Mouse (Mus musculus) neural tube, embryonic 12.5 days (tissue): ENCODE results near the gene Fbxl12. TPM values are rescaled to one million over a fixed set of nuclear protein-coding genes. Genes with fewer than 3 reads are reported as not detected.

Source experiments
- ATAC-seq: fragments of 200-750 bp; cut with Nextera tagmentation; 2 replicates; pipeline ENCODE4 v1.8.0; 2017; ENCODE audit warnings: low read depth, mild to moderate bottlenecking, moderate TSS enrichment, moderate library complexity; ENCODE audit not compliant: low FRiP score
- H3K27ac ChIP-seq: fragments of 300-500 bp; sonication (generic); 2 replicates; pipeline ENCODE4 v1.5.1; 2016
- H3K27me3 ChIP-seq: fragments of 300-500 bp; sonication (generic); replicated peaks from 2 replicates; pipeline ENCODE4 v1.6.1; 2016; ENCODE audit warnings: mild to moderate bottlenecking
- H3K36me3 ChIP-seq: fragments of 300-500 bp; sonication (generic); 2 replicates; pipeline ENCODE4 v1.6.1; 2016; ENCODE audit warnings: mild to moderate bottlenecking
- H3K4me1 ChIP-seq: fragments of 300-500 bp; sonication (generic); 2 replicates; pipeline ENCODE4 v1.6.1; 2016
- H3K4me2 ChIP-seq: fragments of 300-500 bp; sonication (generic); replicated peaks from 2 replicates; pipeline ENCODE4 v1.6.1; 2016; ENCODE audit warnings: mild to moderate bottlenecking
- H3K4me3 ChIP-seq: fragments of 300-500 bp; sonication (generic); 2 replicates; pipeline ENCODE4 v1.5.1; 2016
- H3K9ac ChIP-seq: fragments of 300-500 bp; sonication (generic); 2 replicates; pipeline ENCODE4 v1.6.1; 2016; ENCODE audit warnings: mild to moderate bottlenecking
- H3K9me3 ChIP-seq: fragments of 300-500 bp; sonication (generic); 2 replicates; pipeline ENCODE4 v1.6.1; 2016; ENCODE audit warnings: mild to moderate bottlenecking
- WGBS: fragments of 180-500 bp; shearing (Covaris S2); methylation state at CpG from one replicate; pipeline ENCODE4 v1.1.7; 2016; 5-methylcytosine and 5-hydroxymethylcytosine counted together
- polyA plus RNA-seq: library from polyadenylated mRNA; unstranded; fragments of >200 nt; fragmentation: Nextera tagmentation; extraction: Ambion mirVana; gene quantifications from 2 replicates; pipeline ENCODE4 v1.2.1, GENCODE M21; 2016

Fbxl12 gene
- polyA plus RNA-seq, 1 experiment from 2014 or later = 19.4 TPM

DNA sequence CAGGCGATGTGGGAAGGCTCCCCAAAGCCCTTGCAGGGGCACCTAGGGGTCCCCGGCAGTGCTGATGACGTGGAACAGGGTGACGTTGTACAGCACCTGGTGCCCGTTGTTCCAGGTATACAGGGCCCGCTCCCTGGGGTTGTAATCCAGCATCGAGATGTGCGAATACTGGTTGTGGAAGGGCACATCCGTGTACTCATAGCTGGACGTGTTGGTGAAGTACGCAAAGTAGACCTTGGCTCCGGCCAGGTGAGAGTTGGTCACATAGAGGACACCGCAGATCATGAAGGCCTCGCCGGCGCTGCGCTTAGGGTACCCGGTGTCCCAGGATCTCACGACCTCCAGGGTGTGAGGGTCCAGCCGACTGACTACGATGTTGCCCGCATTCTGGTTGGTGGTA lies 23.5 kb upstream of the Fbxl12 start:
- WGBS = 92% methylated on average over 22 of the region's 22 CpGs
- no peaks in the 10 kb centered on the region for H3K27me3 ChIP-seq
- H3K9me3 ChIP-seq = no peaks in the 10 kb centered on the region
- ATAC-seq = no peak
- H3K9ac ChIP-seq = no peak overlapping the region
- H3K4me1 ChIP-seq = peaks cover 37% of the 10 kb centered on the region
- H3K4me2 ChIP-seq = no peak overlapping the region
- peaks cover 15% of the 10 kb centered on the region for H3K36me3 ChIP-seq
- no peak overlapping the region for H3K4me3 ChIP-seq
- no peak overlapping the region for H3K27ac ChIP-seq

DNA sequence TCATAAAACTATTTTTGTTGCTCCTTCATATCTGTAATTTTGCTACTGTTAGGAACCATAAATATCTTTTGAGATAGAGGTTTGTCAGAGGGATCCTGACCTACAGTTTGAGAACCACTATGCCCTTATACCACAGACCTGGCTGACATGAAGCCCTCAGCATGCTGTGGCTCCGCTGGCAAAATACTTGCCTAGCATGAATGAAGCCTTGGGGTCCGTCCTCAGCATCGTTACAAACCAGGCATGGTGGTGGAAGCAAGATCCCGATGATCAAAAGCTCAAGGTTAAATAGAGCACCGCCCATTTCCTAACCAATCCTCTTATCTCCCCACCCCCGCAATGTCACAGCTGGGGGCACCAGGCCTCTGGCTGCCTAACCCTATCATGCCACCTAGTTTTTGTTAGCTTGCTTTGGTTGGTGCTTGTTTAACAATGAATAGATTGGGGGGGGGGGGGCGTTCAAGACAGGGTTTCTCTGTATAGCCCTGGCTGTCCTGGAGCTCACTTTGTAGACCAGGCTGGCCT lies 22.0 kb upstream of the Fbxl12 start:
- ATAC-seq = no peak
- peaks cover 23% of the 10 kb centered on the region for H3K36me3 ChIP-seq

DNA sequence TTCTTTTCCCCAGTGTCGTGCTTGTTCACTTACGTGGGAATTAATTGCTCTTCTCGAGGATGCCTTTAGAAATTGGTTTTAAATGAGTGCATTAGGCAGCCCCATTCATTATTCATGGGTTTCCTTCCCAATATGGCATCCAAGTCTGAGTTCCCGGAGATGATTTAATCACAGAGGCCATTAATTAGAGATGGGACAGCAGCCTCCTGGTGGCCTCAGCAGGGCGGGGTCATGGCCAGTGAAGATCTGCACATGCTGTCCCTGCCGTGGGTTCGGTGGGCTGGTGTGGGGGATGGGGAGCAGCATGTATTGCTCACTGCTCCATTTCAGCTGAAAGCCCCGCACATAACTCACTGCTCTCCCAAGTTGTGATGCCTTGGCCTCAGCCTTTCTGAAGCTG lies 21.4 kb upstream of the Fbxl12 start:
- Histone ChIP-seq H3K4me3 (no peak overlapping the region), H3K9ac (no peak overlapping the region), H3K27ac (0 out of 2 replicates have a peak overlapping the region, but pooled peaks have one; percentile 79), H3K36me3 (peaks cover 29% of the 10 kb centered on the region), H3K4me1 (peaks cover 50% of the 10 kb centered on the region), H3K9me3 (no peaks in the 10 kb centered on the region), H3K27me3 (no peaks in the 10 kb centered on the region), H3K4me2 (peak overlapping the region; percentile 27; the same call in 1 of the 2 replicates)
- 11% methylated on average over 8 of the region's 8 CpGs for WGBS
- ATAC-seq = 0 out of 2 replicates have a peak, but pooled peaks have one; percentile 1

More for the DNA sequence above, 22.0 kb upstream of the Fbxl12 start:
- Histone ChIP-seq H3K9me3 (no peaks in the 10 kb centered on the region), H3K4me1 (peaks cover 50% of the 10 kb centered on the region), H3K27ac (no peak overlapping the region), H3K4me2 (0 out of 2 replicates have a peak overlapping the region, but pooled peaks have one; percentile 27), H3K27me3 (no peaks in the 10 kb centered on the region), H3K9ac (no peak overlapping the region), H3K4me3 (no peak overlapping the region)
- 24% methylated on average over 7 of the region's 7 CpGs for WGBS

GRCm38 (mm10) chr9:20664982-20665637 lies 20.5 kb upstream of the Fbxl12 start:
- Histone ChIP-seq H3K4me1 (peaks cover 50% of the 10 kb centered on the region), H3K4me3 (no peak overlapping the region), H3K36me3 (peaks cover 36% of the 10 kb centered on the region), H3K27me3 (no peaks in the 10 kb centered on the region), H3K4me2 (no peak overlapping the region), H3K9me3 (no peaks in the 10 kb centered on the region), H3K9ac (no peak overlapping the region), H3K27ac (peak overlapping the region; percentile 79)
- peak; percentile 8 for ATAC-seq
- 61% methylated on average over 5 of the region's 5 CpGs for WGBS

DNA sequence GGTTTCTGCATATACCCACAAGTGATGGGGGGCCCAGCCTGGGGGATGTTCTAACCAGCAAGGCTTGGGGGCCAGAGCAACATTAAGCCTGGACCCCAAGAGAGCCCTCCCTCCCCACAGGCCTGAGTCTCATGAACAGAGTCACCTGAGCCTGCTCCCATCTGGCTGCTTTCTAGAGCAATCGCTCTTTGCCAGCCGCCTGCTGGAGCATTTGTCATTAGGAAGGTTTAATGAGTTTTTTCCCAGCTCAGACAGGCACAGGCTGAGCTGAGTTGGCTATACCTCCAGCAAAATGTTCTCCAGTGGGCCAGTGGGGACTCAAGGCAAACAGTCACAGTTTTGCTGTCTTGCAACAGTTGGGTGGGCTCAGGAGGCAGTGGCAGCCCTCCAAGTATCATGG lies 19.8 kb upstream of the Fbxl12 start:
- Histone ChIP-seq H3K9ac (no peak overlapping the region), H3K36me3 (peaks cover 43% of the 10 kb centered on the region), H3K4me3 (no peak overlapping the region), H3K27me3 (no peaks in the 10 kb centered on the region), H3K27ac (peak overlapping the region; percentile 79; the same call in 1 of the 2 replicates), H3K9me3 (no peaks in the 10 kb centered on the region), H3K4me2 (0 out of 2 replicates have a peak overlapping the region, but pooled peaks have one; percentile 17), H3K4me1 (peaks cover 50% of the 10 kb centered on the region)
- ATAC-seq = peak; percentile 12
- 24% methylated on average over 2 of the region's 2 CpGs for WGBS

GRCm38 (mm10) chr9:20663956-20664355 lies 19.4 kb upstream of the Fbxl12 start:
- no peaks in the 10 kb centered on the region for H3K9me3 ChIP-seq
- H3K4me1 ChIP-seq = peaks cover 50% of the 10 kb centered on the region
- no peak overlapping the region for H3K4me3 ChIP-seq
- no peak overlapping the region for H3K9ac ChIP-seq
- 0 out of 2 replicates have a peak overlapping the region, but pooled peaks have one; percentile 17 for H3K4me2 ChIP-seq
- ATAC-seq = peak; percentile 15
- peak overlapping the region; percentile 79; the same call in 1 of the 2 replicates for H3K27ac ChIP-seq
- H3K36me3 ChIP-seq = peaks cover 46% of the 10 kb centered on the region
- 61% methylated on average over 2 of the region's 2 CpGs for WGBS
- H3K27me3 ChIP-seq = no peaks in the 10 kb centered on the region

DNA sequence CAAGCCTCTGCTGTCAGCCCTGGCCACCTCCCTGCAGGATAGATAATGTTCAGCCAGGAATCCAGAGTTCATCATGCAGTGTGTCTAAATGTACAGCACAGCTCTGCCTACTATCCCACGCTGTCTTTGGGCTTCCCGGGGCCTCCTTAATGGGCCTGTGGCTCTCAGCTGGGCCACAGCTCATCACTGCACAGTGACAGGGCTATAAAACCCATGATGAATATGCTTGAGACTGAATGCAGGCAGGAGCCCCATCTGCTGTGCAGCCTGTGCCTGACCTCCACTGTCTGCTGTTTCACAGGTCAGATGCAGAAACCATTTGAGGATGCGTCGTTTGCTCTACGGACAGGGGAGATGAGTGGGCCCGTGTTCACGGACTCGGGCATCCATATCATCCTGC lies 18.3 kb upstream of the Fbxl12 start:
- Histone ChIP-seq H3K4me1 (peaks cover 50% of the 10 kb centered on the region), H3K27ac (peak overlapping the region; percentile 79), H3K9me3 (no peaks in the 10 kb centered on the region), H3K9ac (0 out of 2 replicates have a peak overlapping the region, but pooled peaks have one; percentile 21), H3K4me3 (no peak overlapping the region), H3K36me3 (peaks cover 57% of the 10 kb centered on the region), H3K4me2 (peak overlapping the region; percentile 22; the same call in 1 of the 2 replicates), H3K27me3 (no peaks in the 10 kb centered on the region)
- WGBS = 31% methylated on average over 8 of the region's 8 CpGs
- peak; percentile 65 for ATAC-seq

- Histone ChIP-seq H3K4me3 (no peak overlapping the region), H3K4me2 (0 out of 2 replicates have a peak overlapping the region, but pooled peaks have one; percentile 22), H3K9me3 (no peaks in the 10 kb centered on the region), H3K27me3 (no peaks in the 10 kb centered on the region), H3K9ac (0 out of 2 replicates have a peak overlapping the region, but pooled peaks have one; percentile 21), H3K27ac (peak overlapping the region; percentile 79), H3K36me3 (peaks cover 63% of the 10 kb centered on the region), H3K4me1 (peaks cover 50% of the 10 kb centered on the region)
- WGBS = 52% methylated on average over 3 of the region's 3 CpGs
- peak; percentile 23; the same call in 1 of the 2 replicates for ATAC-seq
Observed at GRCm38 (mm10) chr9:20662325-20662724, 17.8 kb upstream of the Fbxl12 start.

- no peak for ATAC-seq
- no peaks in the 10 kb centered on the region for H3K27me3 ChIP-seq
- H3K4me2 ChIP-seq = no peak overlapping the region
- WGBS = 94% methylated on average over 3 of the region's 3 CpGs
- H3K4me1 ChIP-seq = peaks cover 32% of the 10 kb centered on the region
- H3K36me3 ChIP-seq = peaks cover 82% of the 10 kb centered on the region
- H3K4me3 ChIP-seq = no peak overlapping the region
- no peak overlapping the region for H3K27ac ChIP-seq
- H3K9me3 ChIP-seq = no peaks in the 10 kb centered on the region
- H3K9ac ChIP-seq = no peak overlapping the region
Observed at GRCm38 (mm10) chr9:20657546-20657945, 13.0 kb upstream of the Fbxl12 start.

- ATAC-seq = no peak
- no peaks in the 10 kb centered on the region for H3K9me3 ChIP-seq
- H3K4me2 ChIP-seq = peak overlapping the region; percentile 90
- no peak overlapping the region for H3K27ac ChIP-seq
- 91% methylated on average over 3 of the region's 3 CpGs for WGBS
- no peaks in the 10 kb centered on the region for H3K27me3 ChIP-seq
- H3K4me3 ChIP-seq = no peak overlapping the region
- H3K4me1 ChIP-seq = peaks cover 30% of the 10 kb centered on the region
- H3K9ac ChIP-seq = no peak overlapping the region
- H3K36me3 ChIP-seq = peaks cover 58% of the 10 kb centered on the region
Observed at GRCm38 (mm10) chr9:20653859-20654258, 9.3 kb upstream of the Fbxl12 start.

- Histone ChIP-seq H3K27ac (no peak overlapping the region), H3K4me3 (peak overlapping the region; percentile 88), H3K9ac (peak overlapping the region; percentile 85), H3K4me1 (peaks cover 30% of the 10 kb centered on the region), H3K9me3 (no peaks in the 10 kb centered on the region), H3K4me2 (peak overlapping the region; percentile 90), H3K36me3 (peaks cover 53% of the 10 kb centered on the region), H3K27me3 (no peaks in the 10 kb centered on the region)
- peak; percentile 30 for ATAC-seq
- WGBS = under 1% methylated on average over 25 of the region's 25 CpGs
Observed at GRCm38 (mm10) chr9:20652260-20652658, 7.7 kb upstream of the Fbxl12 start.

DNA sequence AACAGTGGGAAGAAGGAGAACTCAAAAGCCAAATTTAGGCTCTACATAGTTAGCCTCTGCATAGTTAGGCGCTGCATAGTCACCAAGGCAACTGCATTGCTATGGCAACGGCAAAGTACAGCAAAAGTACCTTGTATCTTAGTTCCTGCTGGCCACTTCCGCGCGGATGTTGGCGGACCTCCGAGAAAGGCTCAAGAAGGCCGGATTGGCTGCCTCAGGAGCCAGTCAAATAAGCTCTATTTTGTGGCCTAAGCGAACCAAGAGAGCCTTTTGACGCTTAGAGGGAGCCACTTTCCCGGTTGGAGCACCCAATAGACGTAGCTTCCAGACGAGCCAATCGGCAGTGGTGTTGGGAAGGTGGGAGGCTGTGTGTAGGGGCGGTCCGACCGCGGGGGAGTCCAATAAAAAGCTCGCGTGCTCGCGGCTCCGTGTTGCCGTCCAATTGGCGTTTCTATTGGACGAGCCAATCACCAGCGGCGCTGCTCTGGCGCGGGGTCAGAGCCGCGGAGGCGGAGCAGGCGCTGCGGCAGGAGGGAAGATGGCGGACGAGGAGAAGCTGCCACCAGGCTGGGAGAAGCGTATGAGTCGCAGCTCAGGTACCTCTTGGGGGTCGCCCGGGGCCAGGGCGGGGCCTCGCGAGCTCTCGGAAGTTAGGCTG lies 7.2 kb upstream of the Fbxl12 start, which contains the start of gene Pin1:
Gene Pin1 (plus strand): TSS at position 494 of the 658 bp plus-strand sequence.
- Histone ChIP-seq H3K9ac (peak within 1 kb of the TSS; percentile 85), H3K9me3 (no peaks in the 10 kb centered on the region), H3K36me3 (peaks cover 52% of the 10 kb centered on the region), H3K27me3 (no peaks in the 10 kb centered on the region), H3K4me2 (peak within 1 kb of the TSS; percentile 90), H3K4me3 (peak within 1 kb of the TSS; percentile 88), H3K27ac (no peak within 1 kb of the TSS), H3K4me1 (peaks cover 30% of the 10 kb centered on the region)
- under 1% methylated on average over 45 of the region's 45 CpGs for WGBS
- peak; percentile 100 for ATAC-seq
